Mouse (Mus musculus) intestine, postnatal 0 days (tissue): Measurements from ENCODE around the gene Pacsin2. TPM values are rescaled to one million over a fixed set of nuclear protein-coding genes. Genes with fewer than 3 reads are reported as not detected.

Experiments
- ATAC-seq: fragments of 200-750 bp; cut with Nextera tagmentation; 2 replicates; pipeline ENCODE4 v1.8.0; 2017; ENCODE audit warnings: mild to moderate bottlenecking, moderate TSS enrichment, moderate library complexity
- H3K27ac ChIP-seq: fragments of 300-500 bp; sonication (generic); 2 replicates; pipeline ENCODE4 v1.5.1; 2014; ENCODE audit warnings: mild to moderate bottlenecking, low read depth, low read length, moderate library complexity
- H3K27me3 ChIP-seq: fragments of 300-500 bp; sonication (generic); replicated peaks from 2 replicates; pipeline ENCODE4 v1.6.1; 2014; ENCODE audit warnings: low read length, mixed read lengths; ENCODE audit not compliant: control insufficient read depth, insufficient read depth
- H3K36me3 ChIP-seq: fragments of 300-500 bp; sonication (generic); 2 replicates; pipeline ENCODE4 v1.6.1; 2014; ENCODE audit warnings: mild to moderate bottlenecking, moderate library complexity; ENCODE audit not compliant: control insufficient read depth, insufficient read depth
- H3K4me1 ChIP-seq: fragments of 300-500 bp; sonication (generic); replicated peaks from 2 replicates; pipeline ENCODE4 v1.6.1; 2014; ENCODE audit warnings: antibody characterized with exemption, low read length, mixed read lengths; ENCODE audit not compliant: control insufficient read depth, insufficient read depth
- H3K4me2 ChIP-seq: fragments of 300-500 bp; sonication (generic); replicated peaks from 2 replicates; pipeline ENCODE4 v1.6.1; 2014; ENCODE audit warnings: low read depth, mild to moderate bottlenecking, moderate library complexity
- H3K4me3 ChIP-seq: fragments of 300-500 bp; sonication (generic); 2 replicates; pipeline ENCODE4 v1.5.1; 2014; ENCODE audit warnings: low read depth, low read length
- H3K9ac ChIP-seq: fragments of 300-500 bp; sonication (generic); 2 replicates; pipeline ENCODE4 v1.6.1; 2014; ENCODE audit warnings: mild to moderate bottlenecking, low read depth, low read length
- H3K9me3 ChIP-seq: fragments of 300-500 bp; sonication (generic); 2 replicates; pipeline ENCODE4 v1.6.1; 2016; ENCODE audit warnings: mixed run types; ENCODE audit not compliant: control insufficient read depth
- CTCF ChIP-seq: sonication (generic); IDR thresholded peaks from 2 replicates; pipeline ENCODE4 v1.5.1; 2016; ENCODE audit warnings: low read depth, mild to moderate bottlenecking, control low read depth, antibody characterized with exemption, moderate library complexity
- WGBS: fragments of 180-500 bp; shearing (Covaris S2); extraction: QIAGEN DNeasy Blood & Tissue Kit; methylation state at CpG from one replicate; pipeline ENCODE4 v1.1.7; 2014; 5-methylcytosine and 5-hydroxymethylcytosine counted together
- polyA plus RNA-seq: library from polyadenylated mRNA; unstranded; fragments of >200 nt; fragmentation: Nextera tagmentation; extraction: Ambion mirVana; gene quantifications from 2 replicates; pipeline ENCODE4 v1.2.1, GENCODE M21; 2015

Gene Pacsin2
- polyA plus RNA-seq, 1 experiment from 2014 or later = 40.9 TPM

DNA sequence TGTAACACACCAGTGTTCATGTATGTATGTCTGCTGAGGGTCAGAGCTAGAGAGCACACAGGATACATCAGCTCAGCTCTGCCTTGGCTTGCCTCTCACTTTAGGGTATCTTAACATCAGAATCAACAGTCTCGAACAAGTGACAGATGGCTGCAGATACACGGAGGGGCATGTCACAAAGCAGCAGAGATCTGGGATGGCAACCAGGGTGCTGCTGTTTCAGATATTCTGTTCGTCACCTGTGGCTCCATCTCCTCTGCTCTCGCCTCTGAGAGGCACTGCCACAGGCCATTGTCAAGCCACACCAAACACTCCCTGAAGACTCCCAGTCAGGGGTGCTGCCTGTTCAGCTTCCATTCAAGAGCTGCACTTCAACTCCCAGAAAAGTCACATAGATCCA lies 39.1 kb downstream of the Pacsin2 start:
- no peak for ATAC-seq
- H3K9me3 ChIP-seq = no peaks in the 10 kb centered on the region
- H3K4me2 ChIP-seq = no peak overlapping the region
- no peaks in the 10 kb centered on the region for H3K4me1 ChIP-seq
- H3K4me3 ChIP-seq = no peak overlapping the region
- H3K27me3 ChIP-seq = no peaks in the 10 kb centered on the region
- WGBS = 75% methylated on average over 4 of the region's 4 CpGs
- no peak overlapping the region for H3K9ac ChIP-seq
- H3K36me3 ChIP-seq = no peaks in the 10 kb centered on the region
- TF ChIP-seq CTCF = no peak
- no peak overlapping the region for H3K27ac ChIP-seq

- Histone ChIP-seq H3K27me3 (no peaks in the 10 kb centered on the region), H3K4me2 (no peak overlapping the region), H3K36me3 (no peaks in the 10 kb centered on the region), H3K9ac (no peak overlapping the region), H3K4me1 (no peaks in the 10 kb centered on the region), H3K9me3 (no peaks in the 10 kb centered on the region), H3K4me3 (no peak overlapping the region), H3K27ac (no peak overlapping the region)
- 0 out of 2 replicates have a peak, but pooled peaks have one; percentile 14 for TF ChIP-seq CTCF
- WGBS = 42% methylated on average over 5 of the region's 5 CpGs
- no peak for ATAC-seq
These were observed 40.6 kb downstream of the Pacsin2 start for GRCm38 (mm10) chr15:83423589-83424384.

DNA sequence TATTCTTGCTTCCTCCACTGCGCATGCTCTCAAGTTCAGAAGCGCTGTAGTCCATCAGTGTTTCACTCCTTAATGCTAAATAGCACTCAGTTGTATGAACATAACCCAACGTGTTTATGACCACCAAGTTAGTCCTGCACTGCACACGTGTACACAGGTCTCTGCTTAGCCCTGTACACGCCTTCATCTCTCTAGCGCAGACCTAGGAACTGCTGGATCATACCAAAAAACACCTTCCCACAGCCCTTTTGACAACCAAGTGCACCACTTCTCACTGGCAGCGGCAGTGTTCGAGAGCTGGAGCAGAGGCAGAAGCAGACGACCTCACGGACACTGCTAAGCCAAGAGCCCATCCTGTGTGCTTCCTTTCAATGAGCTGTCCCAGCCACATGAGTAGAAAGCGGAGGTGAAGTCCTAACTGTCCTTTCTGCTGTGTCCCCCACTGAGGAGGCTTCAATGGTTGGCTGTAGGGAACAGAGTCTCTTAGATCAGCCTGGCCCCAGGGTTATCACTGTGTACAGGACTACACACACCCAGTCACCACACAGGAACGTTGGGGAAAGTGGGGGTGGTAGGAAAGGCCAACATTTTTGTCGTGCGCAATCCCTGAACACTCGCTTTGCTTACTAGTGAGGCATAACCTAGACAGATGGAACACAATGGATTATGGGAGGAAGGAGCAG lies 42.0 kb downstream of the Pacsin2 start:
- Histone ChIP-seq H3K4me2 (no peak overlapping the region), H3K36me3 (no peaks in the 10 kb centered on the region), H3K9ac (no peak overlapping the region), H3K27ac (no peak overlapping the region), H3K9me3 (no peaks in the 10 kb centered on the region), H3K4me1 (no peaks in the 10 kb centered on the region), H3K27me3 (no peaks in the 10 kb centered on the region), H3K4me3 (no peak overlapping the region)
- no peak for ATAC-seq
- no peak for TF ChIP-seq CTCF
- 82% methylated on average over 15 of the region's 15 CpGs for WGBS

- Histone ChIP-seq H3K27me3 (no peaks in the 10 kb centered on the region), H3K4me2 (no peak overlapping the region), H3K36me3 (no peaks in the 10 kb centered on the region), H3K4me3 (no peak overlapping the region), H3K9ac (no peak overlapping the region), H3K4me1 (no peaks in the 10 kb centered on the region), H3K9me3 (no peaks in the 10 kb centered on the region), H3K27ac (no peak overlapping the region)
- no peak for ATAC-seq
- 75% methylated on average over 2 of the region's 2 CpGs for WGBS
- no peak for TF ChIP-seq CTCF
These were observed 44.8 kb downstream of the Pacsin2 start for GRCm38 (mm10) chr15:83419562-83419961.

GRCm38 (mm10) chr15:83418685-83419084 lies 45.7 kb downstream of the Pacsin2 start:
- Histone ChIP-seq H3K27ac (no peak overlapping the region), H3K4me1 (no peaks in the 10 kb centered on the region), H3K9me3 (no peaks in the 10 kb centered on the region), H3K27me3 (no peaks in the 10 kb centered on the region), H3K4me2 (no peak overlapping the region), H3K9ac (no peak overlapping the region), H3K4me3 (no peak overlapping the region), H3K36me3 (no peaks in the 10 kb centered on the region)
- TF ChIP-seq CTCF = no peak
- ATAC-seq = no peak

- H3K9ac ChIP-seq = no peak overlapping the region
- H3K4me1 ChIP-seq = no peaks in the 10 kb centered on the region
- H3K27me3 ChIP-seq = no peaks in the 10 kb centered on the region
- H3K27ac ChIP-seq = no peak overlapping the region
- no peak overlapping the region for H3K4me2 ChIP-seq
- no peak for TF ChIP-seq CTCF
- no peaks in the 10 kb centered on the region for H3K9me3 ChIP-seq
- ATAC-seq = no peak
- WGBS = 90% methylated on average over 6 of the region's 6 CpGs
- no peak overlapping the region for H3K4me3 ChIP-seq
- H3K36me3 ChIP-seq = no peaks in the 10 kb centered on the region
These were observed 46.5 kb downstream of the Pacsin2 start for GRCm38 (mm10) chr15:83417916-83418315.
